Mouse (Mus musculus): Measurements from ENCODE around the gene Rgs14.

GRCm38 (mm10) chr13:55328641-55329040 is 40.9 kb upstream of the Rgs14 start:
- TF ChIP-seq CTCF (IDR thresholded peaks at IDR 0.05; ENCODE audit: low read depth, low read length) (no peak), POLR2A (IDR thresholded peaks at IDR 0.05; ENCODE audit: borderline replicate concordance, low read depth, low read length) (no peak)

Measured in bone marrow macrophage, adult 2 months (primary cell).